Mouse (Mus musculus) colon, adult 2 months (tissue): ENCODE results near the gene Shc4. TPM values are rescaled to one million over a fixed set of nuclear protein-coding genes. Genes with fewer than 3 reads are reported as not detected.

Experiments used
- polyA plus RNA-seq: library from polyadenylated mRNA; depleted of rRNA; stranded (reverse); fragments of >200 nt; gene quantifications from 2 replicates; pipeline ENCODE4 v1.2.3, GENCODE M21; 2012; rRNA removed

Shc4 gene
- polyA plus RNA-seq: 0.64 TPM in 2 replicates

GRCm38 (mm10) chr2:125724086-125724430, at the start of gene Shc4:
Gene Shc4 (minus strand): TSS chr2:125724148.

DNA sequence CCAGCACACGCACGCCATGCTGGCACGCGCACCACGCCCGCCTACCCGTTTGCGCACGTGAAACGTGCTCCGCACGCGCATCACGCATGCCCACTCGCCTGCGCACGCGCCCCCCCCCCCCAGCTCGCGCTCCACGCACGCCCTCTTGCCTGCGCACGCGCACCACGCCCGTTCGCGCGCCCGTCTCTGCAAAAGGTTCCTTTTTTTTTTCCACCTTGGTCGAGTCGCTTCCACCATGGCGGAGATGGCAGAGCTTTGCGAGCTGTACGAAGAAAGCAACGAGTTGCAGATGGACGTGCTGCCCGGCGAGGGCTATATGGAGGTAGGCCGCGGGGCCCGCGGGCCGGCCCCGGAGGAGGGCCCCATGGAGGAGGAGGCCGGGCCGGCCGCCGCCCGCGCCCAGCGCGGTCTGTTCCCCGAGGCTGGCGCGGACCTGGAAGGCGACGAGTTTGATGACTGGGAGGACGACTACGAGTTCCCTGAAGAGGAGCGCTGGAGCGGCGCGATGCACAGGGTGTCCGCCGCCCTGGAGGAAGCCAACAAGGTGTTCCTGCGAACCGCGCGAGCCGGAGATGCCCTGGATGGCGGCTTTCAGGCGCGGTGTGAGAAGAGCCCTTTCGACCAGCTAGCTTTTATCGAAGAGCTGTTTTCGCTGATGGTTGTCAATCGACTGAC, 50.9 kb downstream of the Shc4 start, which contains the start of gene Eid1:
Gene Eid1 (plus strand): TSS at position 139 of the 675 bp plus-strand sequence.

GRCm38 (mm10) chr2:125624837-125625351, 99.1 kb downstream of the Shc4 start, which contains the start of gene Cep152:
Gene Cep152 (minus strand): TSS chr2:125625113.

Other genes starting within 250 kb of the Shc4 start
- 0.07 and 0.25 TPM in 2 replicates for gene Gm9913, start 219.1 kb downstream of the Shc4 start, polyA plus RNA-seq
- gene Fbn1, start 216.2 kb downstream of the Shc4 start, polyA plus RNA-seq: 11.4 and 13.8 TPM in 2 replicates
- 1.1 and 1.3 TPM in 2 replicates for gene Cep152, start 99.0 kb downstream of the Shc4 start, polyA plus RNA-seq
- 11.8 and 18.4 TPM in 2 replicates for gene Eid1, start 51.1 kb downstream of the Shc4 start, polyA plus RNA-seq
- 9.8 and 10.0 TPM in 2 replicates for gene Secisbp2l, start 58.7 kb upstream of the Shc4 start, polyA plus RNA-seq
- 19.6 and 20.8 TPM in 2 replicates for gene Galk2, start 135.0 kb upstream of the Shc4 start, polyA plus RNA-seq
- 2.2 and 3.9 TPM in 2 replicates for gene Cops2, start 135.0 kb upstream of the Shc4 start, polyA plus RNA-seq